Mouse (Mus musculus): Measurements from ENCODE around the gene Fam206a. TPM values are rescaled to one million over a fixed set of nuclear protein-coding genes. Genes with fewer than 3 reads are reported as not detected.

The Fam206a gene
- total RNA-seq (2014; fragmentation: Nextera tagmentation): 50.6 and 64.6 TPM in 2 replicates
- total RNA-seq (2017): 7.7 and 8.1 TPM in 2 replicates
- polyA plus RNA-seq (2012): 7.7 TPM in 2 replicates

GRCm38 (mm10) chr4:56801907-56802668 is at the start of gene Fam206a, which contains the start of gene Elp1:
Gene Fam206a, plus strand, starts transcription at chr4:56802345.
Gene Elp1, minus strand, starts transcription at chr4:56802331.
- peaks cover 70% of the 10 kb centered on the region for H3K36me3 ChIP-seq (replicated peaks)
- peak within 1 kb of the TSS; percentile 97 for H3K4me3 ChIP-seq (ENCODE audit: low read depth, low read length)
- DNase-seq (ENCODE audit: low spot score) (peak; percentile 91), ATAC-seq (ENCODE audit: extremely low read depth, insufficient number of reproducible peaks, low FRiP score, poor library complexity, severe bottlenecking) (peak; percentile 80)
- no peaks in the 10 kb centered on the region for H3K27me3 ChIP-seq (ENCODE audit: insufficient read depth, low read length)
- TF ChIP-seq GATA1 (IDR thresholded peaks at IDR 0.05; ENCODE audit: borderline replicate concordance, low read length): no peak
- TF ChIP-seq CTCF (IDR thresholded peaks at IDR 0.05; ENCODE audit: low read depth, low read length): no peak
- no peak for TF ChIP-seq GATA2 (IDR thresholded peaks at IDR 0.05; ENCODE audit: borderline replicate concordance, low read depth, low read length)
- TF ChIP-seq TAL1 (conservative IDR thresholded peaks at IDR 0.05; ENCODE audit: low read depth, low read length): no peak
- no peak for TF ChIP-seq POLR2AphosphoS5 (IDR thresholded peaks at IDR 0.05; ENCODE audit: insufficient replicate concordance, low read depth, low read length)
- no peaks in the 10 kb centered on the region for H3K9me3 ChIP-seq (replicated peaks)
- peaks cover 23% of the 10 kb centered on the region for H3K4me1 ChIP-seq (ENCODE audit: insufficient read depth, low read depth, low read length)

- Histone ChIP-seq H3K4me3 (ENCODE audit: low read depth, low read length) (no peak overlapping the region), H3K9me3 (replicated peaks) (no peaks in the 10 kb centered on the region), H3K4me1 (ENCODE audit: insufficient read depth, low read depth, low read length) (no peaks in the 10 kb centered on the region), H3K27me3 (ENCODE audit: insufficient read depth, low read length) (no peaks in the 10 kb centered on the region), H3K36me3 (replicated peaks) (peaks cover 90% of the 10 kb centered on the region)
- DNase-seq (ENCODE audit: low spot score) (no peak), ATAC-seq (ENCODE audit: extremely low read depth, insufficient number of reproducible peaks, low FRiP score, poor library complexity, severe bottlenecking) (no peak)
- TF ChIP-seq GATA2 (IDR thresholded peaks at IDR 0.05; ENCODE audit: borderline replicate concordance, low read depth, low read length) (no peak), POLR2AphosphoS5 (IDR thresholded peaks at IDR 0.05; ENCODE audit: insufficient replicate concordance, low read depth, low read length) (no peak), TAL1 (conservative IDR thresholded peaks at IDR 0.05; ENCODE audit: low read depth, low read length) (no peak), GATA1 (IDR thresholded peaks at IDR 0.05; ENCODE audit: borderline replicate concordance, low read length) (no peak), CTCF (IDR thresholded peaks at IDR 0.05; ENCODE audit: low read depth, low read length) (no peak)
Observed at GRCm38 (mm10) chr4:56756021-56756420, 46.1 kb upstream of the Fam206a start.

GRCm38 (mm10) chr4:56756966-56757600 is 45.1 kb upstream of the Fam206a start:
- TF ChIP-seq CTCF (IDR thresholded peaks at IDR 0.05; ENCODE audit: low read depth, low read length) (no peak), POLR2AphosphoS5 (IDR thresholded peaks at IDR 0.05; ENCODE audit: insufficient replicate concordance, low read depth, low read length) (no peak), GATA1 (IDR thresholded peaks at IDR 0.05; ENCODE audit: borderline replicate concordance, low read length) (no peak)
- Histone ChIP-seq H3K27me3 (ENCODE audit: insufficient read depth, low read length) (no peaks in the 10 kb centered on the region), H3K4me1 (ENCODE audit: insufficient read depth, low read depth, low read length) (no peaks in the 10 kb centered on the region), H3K36me3 (replicated peaks) (peaks cover 88% of the 10 kb centered on the region), H3K9me3 (replicated peaks) (no peaks in the 10 kb centered on the region), H3K4me3 (ENCODE audit: low read depth, low read length) (no peak overlapping the region)
- ATAC-seq (ENCODE audit: extremely low read depth, insufficient number of reproducible peaks, low FRiP score, poor library complexity, severe bottlenecking): no peak
- no peak for DNase-seq (ENCODE audit: low spot score)

- no peak overlapping the region for H3K4me3 ChIP-seq (ENCODE audit: low read depth, low read length)
- H3K9me3 ChIP-seq (replicated peaks): no peaks in the 10 kb centered on the region
- peaks cover 93% of the 10 kb centered on the region for H3K36me3 ChIP-seq (replicated peaks)
- no peak for ATAC-seq (ENCODE audit: extremely low read depth, insufficient number of reproducible peaks, low FRiP score, poor library complexity, severe bottlenecking)
- H3K4me1 ChIP-seq (ENCODE audit: insufficient read depth, low read depth, low read length): no peaks in the 10 kb centered on the region
- no peak for DNase-seq (ENCODE audit: low spot score)
- no peak for TF ChIP-seq TAL1 (conservative IDR thresholded peaks at IDR 0.05; ENCODE audit: low read depth, low read length)
- TF ChIP-seq GATA1 (IDR thresholded peaks at IDR 0.05; ENCODE audit: borderline replicate concordance, low read length): no peak
- TF ChIP-seq GATA2 (IDR thresholded peaks at IDR 0.05; ENCODE audit: borderline replicate concordance, low read depth, low read length): no peak
- no peak for TF ChIP-seq CTCF (IDR thresholded peaks at IDR 0.05; ENCODE audit: low read depth, low read length)
- no peak for TF ChIP-seq POLR2AphosphoS5 (IDR thresholded peaks at IDR 0.05; ENCODE audit: insufficient replicate concordance, low read depth, low read length)
- H3K27me3 ChIP-seq (ENCODE audit: insufficient read depth, low read length): no peaks in the 10 kb centered on the region
Observed at GRCm38 (mm10) chr4:56757693-56758092, 44.5 kb upstream of the Fam206a start.

- ATAC-seq (ENCODE audit: extremely low read depth, insufficient number of reproducible peaks, low FRiP score, poor library complexity, severe bottlenecking) (no peak), DNase-seq (ENCODE audit: low spot score) (no peak)
- peaks cover 94% of the 10 kb centered on the region for H3K36me3 ChIP-seq (replicated peaks)
- TF ChIP-seq GATA1 (IDR thresholded peaks at IDR 0.05; ENCODE audit: borderline replicate concordance, low read length): no peak
- no peak for TF ChIP-seq POLR2AphosphoS5 (IDR thresholded peaks at IDR 0.05; ENCODE audit: insufficient replicate concordance, low read depth, low read length)
- no peak for TF ChIP-seq TAL1 (conservative IDR thresholded peaks at IDR 0.05; ENCODE audit: low read depth, low read length)
- no peaks in the 10 kb centered on the region for H3K9me3 ChIP-seq (replicated peaks)
- H3K27me3 ChIP-seq (ENCODE audit: insufficient read depth, low read length): no peaks in the 10 kb centered on the region
- no peak overlapping the region for H3K4me3 ChIP-seq (ENCODE audit: low read depth, low read length)
- no peaks in the 10 kb centered on the region; the same call in 1 of the 2 replicates for H3K4me1 ChIP-seq (ENCODE audit: insufficient read depth, low read depth, low read length)
Observed at GRCm38 (mm10) chr4:56767861-56768284, 34.3 kb upstream of the Fam206a start.

- no peak for TF ChIP-seq POLR2AphosphoS5 (IDR thresholded peaks at IDR 0.05; ENCODE audit: insufficient replicate concordance, low read depth, low read length)
- TF ChIP-seq TAL1 (conservative IDR thresholded peaks at IDR 0.05; ENCODE audit: low read depth, low read length): no peak
- no peak for TF ChIP-seq GATA1 (IDR thresholded peaks at IDR 0.05; ENCODE audit: borderline replicate concordance, low read length)
- no peak for ATAC-seq (ENCODE audit: extremely low read depth, insufficient number of reproducible peaks, low FRiP score, poor library complexity, severe bottlenecking)
- peaks cover 95% of the 10 kb centered on the region for H3K36me3 ChIP-seq (replicated peaks)
- DNase-seq (ENCODE audit: low spot score): no peak
- H3K4me3 ChIP-seq (ENCODE audit: low read depth, low read length): no peak overlapping the region
- no peaks in the 10 kb centered on the region; the same call in 1 of the 2 replicates for H3K4me1 ChIP-seq (ENCODE audit: insufficient read depth, low read depth, low read length)
- H3K27me3 ChIP-seq (ENCODE audit: insufficient read depth, low read length): no peaks in the 10 kb centered on the region
- no peaks in the 10 kb centered on the region for H3K9me3 ChIP-seq (replicated peaks)
Observed at GRCm38 (mm10) chr4:56768913-56769312, 33.2 kb upstream of the Fam206a start.
